Mouse (Mus musculus) right cerebral cortex, postnatal 10 days (tissue): Measurements from ENCODE around the gene Defa26.
"Not testable (repeated sequence)": the region's sequence is repeated elsewhere in the genome, so short reads cannot be mapped to it uniquely, and the experiment has no call there.

ENCODE experiments used
- DNase-seq, 2 experiments: peaks; one replicate each; pipeline ENCODE4 v3.0.0; 2021; ENCODE audit warnings: low spot score in 2 of 2

The Defa26 gene

DNA sequence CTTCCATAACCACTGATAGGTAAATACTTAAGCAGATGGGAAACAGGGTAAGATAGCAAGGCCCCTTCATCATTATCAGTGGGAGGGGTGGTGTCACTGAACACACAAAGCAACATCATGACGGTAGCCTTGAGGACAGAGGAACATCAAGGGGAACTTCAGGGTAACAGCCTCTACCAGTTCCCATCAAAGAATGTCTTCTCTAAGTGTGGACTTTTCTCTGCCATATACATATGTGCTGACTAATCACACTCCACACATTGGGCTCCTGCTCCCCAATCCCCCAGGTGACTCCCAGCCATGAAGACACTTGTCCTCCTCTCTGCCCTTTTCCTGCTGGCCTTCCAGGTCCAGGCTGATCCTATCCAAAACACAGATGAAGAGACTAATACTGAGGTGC, at the start of gene Defa26:
TSS of gene Defa26 (plus strand) at position 301 of the 400 bp plus-strand sequence.
- DNase-seq = not testable (repeated sequence)

DNA sequence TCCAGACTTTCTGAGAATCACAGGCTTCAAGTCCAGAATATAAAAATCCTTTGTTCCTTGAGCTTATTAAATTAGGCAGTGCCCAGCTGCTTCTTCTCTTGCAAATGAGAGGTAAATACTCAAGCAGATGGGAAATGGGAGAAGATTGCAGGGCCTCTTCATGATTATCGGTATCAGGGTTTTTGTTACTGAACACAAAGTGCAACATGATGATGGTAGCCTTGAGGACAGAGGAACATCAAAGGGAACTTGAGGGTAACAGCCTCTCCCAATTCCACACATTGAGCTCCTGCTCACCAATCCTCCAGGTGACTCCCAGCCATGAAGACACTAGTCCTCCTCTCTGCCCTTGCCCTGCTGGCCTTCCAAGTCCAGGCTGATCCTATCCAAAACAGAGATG, 35.3 kb upstream of the Defa26 start, which contains the start of gene Defa28:
TSS of gene Defa28 (plus strand) at position 301 of the 400 bp plus-strand sequence.
- DNase-seq = not testable (repeated sequence)

- DNase-seq = not testable (repeated sequence)
Observed at GRCm38 (mm10) chr8:21594408-21594807, 23.6 kb upstream of the Defa26 start, which contains the start of gene Gm7861. Gm7861 (minus strand) TSS chr8:21594508.

DNA sequence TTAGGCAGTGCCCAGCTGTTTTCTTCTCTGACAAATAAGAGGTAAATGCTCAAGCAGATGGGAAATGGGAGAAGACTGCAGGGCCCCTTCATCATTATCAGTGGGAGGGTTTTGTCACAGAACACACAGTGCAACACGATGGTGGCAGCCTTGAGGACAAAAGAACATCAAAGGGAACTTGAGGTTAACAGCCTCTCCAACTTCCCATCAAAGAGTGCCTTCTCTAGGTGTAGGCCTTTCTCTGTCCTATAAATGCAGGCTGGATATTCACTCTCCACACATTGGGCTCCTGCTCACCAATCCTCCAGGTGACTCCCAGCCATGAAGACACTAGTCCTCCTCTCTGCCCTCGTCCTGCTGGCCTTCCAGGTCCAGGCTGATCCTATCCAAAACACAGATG, 37.5 kb downstream of the Defa26 start, which contains the start of gene Defa17:
TSS of gene Defa17 (plus strand) at position 301 of the 400 bp plus-strand sequence.
- DNase-seq = not testable (repeated sequence)

- DNase-seq = not testable (repeated sequence)
Observed at GRCm38 (mm10) chr8:21665497-21665896, 47.5 kb downstream of the Defa26 start, which contains the start of gene Defa34. Defa34 (plus strand) TSS chr8:21665797.
